Mouse (Mus musculus): Measurements from ENCODE around the gene Chmp1a. TPM values are rescaled to one million over a fixed set of nuclear protein-coding genes. Genes with fewer than 3 reads are reported as not detected.

Chmp1a gene
- polyA plus RNA-seq, 1 experiment from 2014 or later: 138 TPM

GRCm38 (mm10) chr8:123248596-123248995 is 36.0 kb upstream of the Chmp1a start:
- no peak overlapping the region for H3K4me2 ChIP-seq (ENCODE audit: low read depth, low read length)
- ATAC-seq (ENCODE audit: low read depth): no peak
- no peak overlapping the region for H3K9ac ChIP-seq (ENCODE audit: low read length)
- no peaks in the 10 kb centered on the region for H3K9me3 ChIP-seq (ENCODE audit: control insufficient read depth, low read length)
- WGBS: 86% methylated on average over 8 of the region's 8 CpGs
- H3K36me3 ChIP-seq (ENCODE audit: control insufficient read depth, insufficient read depth, low read length): peaks cover 21% of the 10 kb centered on the region
- peaks cover 9% of the 10 kb centered on the region for H3K4me1 ChIP-seq (replicated peaks; ENCODE audit: control insufficient read depth, insufficient read depth, low read length)
- no peak overlapping the region for H3K27ac ChIP-seq (ENCODE audit: low read length)
- no peaks in the 10 kb centered on the region for H3K27me3 ChIP-seq (ENCODE audit: control insufficient read depth, insufficient read depth, low read depth, low read length)
- H3K4me3 ChIP-seq (ENCODE audit: low read length): no peak overlapping the region

GRCm38 (mm10) chr8:123247748-123248147 is 35.2 kb upstream of the Chmp1a start:
- H3K9me3 ChIP-seq (ENCODE audit: control insufficient read depth, low read length): no peaks in the 10 kb centered on the region
- H3K4me2 ChIP-seq (ENCODE audit: low read depth, low read length): no peak overlapping the region
- H3K4me1 ChIP-seq (replicated peaks; ENCODE audit: control insufficient read depth, insufficient read depth, low read length): peaks cover 3% of the 10 kb centered on the region
- peaks cover 21% of the 10 kb centered on the region for H3K36me3 ChIP-seq (ENCODE audit: control insufficient read depth, insufficient read depth, low read length)
- no peak overlapping the region for H3K9ac ChIP-seq (ENCODE audit: low read length)
- no peak overlapping the region for H3K4me3 ChIP-seq (ENCODE audit: low read length)
- no peak for ATAC-seq (ENCODE audit: low read depth)
- no peak overlapping the region for H3K27ac ChIP-seq (ENCODE audit: low read length)
- WGBS: 95% methylated on average over 6 of the region's 6 CpGs
- no peaks in the 10 kb centered on the region for H3K27me3 ChIP-seq (ENCODE audit: control insufficient read depth, insufficient read depth, low read depth, low read length)

GRCm38 (mm10) chr8:123245543-123245942 is 33.0 kb upstream of the Chmp1a start:
- Histone ChIP-seq H3K27ac (ENCODE audit: low read length) (no peak overlapping the region), H3K9me3 (ENCODE audit: control insufficient read depth, low read length) (no peaks in the 10 kb centered on the region), H3K27me3 (ENCODE audit: control insufficient read depth, insufficient read depth, low read depth, low read length) (no peaks in the 10 kb centered on the region), H3K4me3 (ENCODE audit: low read length) (no peak overlapping the region), H3K4me1 (replicated peaks; ENCODE audit: control insufficient read depth, insufficient read depth, low read length) (no peaks in the 10 kb centered on the region), H3K9ac (ENCODE audit: low read length) (no peak overlapping the region), H3K36me3 (ENCODE audit: control insufficient read depth, insufficient read depth, low read length) (peaks cover 21% of the 10 kb centered on the region), H3K4me2 (ENCODE audit: low read depth, low read length) (no peak overlapping the region)
- 76% methylated on average over 12 of the region's 12 CpGs for WGBS
- no peak for ATAC-seq (ENCODE audit: low read depth)

GRCm38 (mm10) chr8:123244382-123244781 is 31.8 kb upstream of the Chmp1a start:
- H3K4me1 ChIP-seq (replicated peaks; ENCODE audit: control insufficient read depth, insufficient read depth, low read length): no peaks in the 10 kb centered on the region
- no peaks in the 10 kb centered on the region for H3K27me3 ChIP-seq (ENCODE audit: control insufficient read depth, insufficient read depth, low read depth, low read length)
- ATAC-seq (ENCODE audit: low read depth): no peak
- 90% methylated on average over 4 of the region's 4 CpGs for WGBS
- H3K9ac ChIP-seq (ENCODE audit: low read length): no peak overlapping the region
- H3K4me3 ChIP-seq (ENCODE audit: low read length): no peak overlapping the region
- no peak overlapping the region for H3K27ac ChIP-seq (ENCODE audit: low read length)
- H3K4me2 ChIP-seq (ENCODE audit: low read depth, low read length): no peak overlapping the region
- H3K36me3 ChIP-seq (ENCODE audit: control insufficient read depth, insufficient read depth, low read length): peaks cover 21% of the 10 kb centered on the region
- no peaks in the 10 kb centered on the region for H3K9me3 ChIP-seq (ENCODE audit: control insufficient read depth, low read length)

GRCm38 (mm10) chr8:123243053-123243452 is 30.5 kb upstream of the Chmp1a start:
- H3K27me3 ChIP-seq (ENCODE audit: control insufficient read depth, insufficient read depth, low read depth, low read length): no peaks in the 10 kb centered on the region
- H3K9me3 ChIP-seq (ENCODE audit: control insufficient read depth, low read length): no peaks in the 10 kb centered on the region
- no peak for ATAC-seq (ENCODE audit: low read depth)
- H3K36me3 ChIP-seq (ENCODE audit: control insufficient read depth, insufficient read depth, low read length): peaks cover 18% of the 10 kb centered on the region
- H3K4me3 ChIP-seq (ENCODE audit: low read length): no peak overlapping the region
- no peak overlapping the region for H3K4me2 ChIP-seq (ENCODE audit: low read depth, low read length)
- no peak overlapping the region for H3K9ac ChIP-seq (ENCODE audit: low read length)
- H3K27ac ChIP-seq (ENCODE audit: low read length): no peak overlapping the region
- no peaks in the 10 kb centered on the region for H3K4me1 ChIP-seq (replicated peaks; ENCODE audit: control insufficient read depth, insufficient read depth, low read length)
- 65% methylated on average over 11 of the region's 11 CpGs for WGBS

- Histone ChIP-seq H3K36me3 (ENCODE audit: control insufficient read depth, insufficient read depth, low read length) (peaks cover 13% of the 10 kb centered on the region), H3K4me3 (ENCODE audit: low read length) (no peak overlapping the region), H3K27me3 (ENCODE audit: control insufficient read depth, insufficient read depth, low read depth, low read length) (no peaks in the 10 kb centered on the region), H3K4me1 (replicated peaks; ENCODE audit: control insufficient read depth, insufficient read depth, low read length) (no peaks in the 10 kb centered on the region), H3K27ac (ENCODE audit: low read length) (no peak overlapping the region), H3K9me3 (ENCODE audit: control insufficient read depth, low read length) (no peaks in the 10 kb centered on the region), H3K4me2 (ENCODE audit: low read depth, low read length) (no peak overlapping the region), H3K9ac (ENCODE audit: low read length) (no peak overlapping the region)
- no peak for ATAC-seq (ENCODE audit: low read depth)
- 70% methylated on average over 7 of the region's 7 CpGs for WGBS
These were observed 29.8 kb upstream of the Chmp1a start for GRCm38 (mm10) chr8:123242107-123242923.

- H3K27ac ChIP-seq (ENCODE audit: low read length): no peak overlapping the region
- H3K4me2 ChIP-seq (ENCODE audit: low read depth, low read length): no peak overlapping the region
- no peak overlapping the region for H3K4me3 ChIP-seq (ENCODE audit: low read length)
- H3K27me3 ChIP-seq (ENCODE audit: control insufficient read depth, insufficient read depth, low read depth, low read length): no peaks in the 10 kb centered on the region
- H3K9me3 ChIP-seq (ENCODE audit: control insufficient read depth, low read length): no peaks in the 10 kb centered on the region
- H3K36me3 ChIP-seq (ENCODE audit: control insufficient read depth, insufficient read depth, low read length): no peaks in the 10 kb centered on the region; the same call in none of the 2 replicates
- H3K4me1 ChIP-seq (replicated peaks; ENCODE audit: control insufficient read depth, insufficient read depth, low read length): peaks cover 8% of the 10 kb centered on the region
- no peak for ATAC-seq (ENCODE audit: low read depth)
- WGBS: 80% methylated on average over 10 of the region's 10 CpGs
- no peak overlapping the region for H3K9ac ChIP-seq (ENCODE audit: low read length)
These were observed 26.8 kb upstream of the Chmp1a start for GRCm38 (mm10) chr8:123239398-123239797.

GRCm38 (mm10) chr8:123235520-123236497 is 23.2 kb upstream of the Chmp1a start, which contains the start of gene Spata2l:
TSS of gene Spata2l (minus strand) at chr8:123236233.
- WGBS: 1% methylated on average over 57 of the region's 57 CpGs

More at GRCm38 (mm10) chr8:123235520-123236497, 23.2 kb upstream of the Chmp1a start, which contains the start of gene Spata2l:
- H3K4me2 ChIP-seq (ENCODE audit: low read depth, low read length): peak within 1 kb of the TSS; percentile 91
- peaks cover 3% of the 10 kb centered on the region for H3K27me3 ChIP-seq (ENCODE audit: control insufficient read depth, insufficient read depth, low read depth, low read length)
- peak within 1 kb of the TSS; percentile 73 for H3K9ac ChIP-seq (ENCODE audit: low read length)
- ATAC-seq (ENCODE audit: low read depth): peak; percentile 92
- H3K36me3 ChIP-seq (ENCODE audit: control insufficient read depth, insufficient read depth, low read length): no peaks in the 10 kb centered on the region
- peaks cover 8% of the 10 kb centered on the region for H3K4me1 ChIP-seq (replicated peaks; ENCODE audit: control insufficient read depth, insufficient read depth, low read length)
- peak within 1 kb of the TSS; percentile 68 for H3K4me3 ChIP-seq (ENCODE audit: low read length)
- no peak within 1 kb of the TSS for H3K27ac ChIP-seq (ENCODE audit: low read length)
- H3K9me3 ChIP-seq (ENCODE audit: control insufficient read depth, low read length): no peaks in the 10 kb centered on the region

Measured in lung, embryonic 16.5 days (tissue).